Mouse (Mus musculus) kidney, embryonic 14.5 days (tissue): Measurements from ENCODE around the gene Csf2. TPM values are rescaled to one million over a fixed set of nuclear protein-coding genes. Genes with fewer than 3 reads are reported as not detected.
"Not testable (repeated sequence)": the region's sequence is repeated elsewhere in the genome, so short reads cannot be mapped to it uniquely, and the experiment has no call there.

Experiments
- ATAC-seq: fragments of 200-750 bp; cut with Nextera tagmentation; 2 replicates; pipeline ENCODE4 v1.8.0; 2017; ENCODE audit warnings: moderate number of reproducible peaks, mild to moderate bottlenecking, moderate TSS enrichment, moderate library complexity; ENCODE audit not compliant: low FRiP score, low TSS enrichment
- H3K27ac ChIP-seq: fragments of 300-500 bp; sonication (generic); 2 replicates; pipeline ENCODE4 v1.5.1; 2014; ENCODE audit warnings: low read depth, mild to moderate bottlenecking, low read length, moderate library complexity, mixed read lengths
- H3K27me3 ChIP-seq: fragments of 300-500 bp; sonication (generic); 2 replicates; pipeline ENCODE4 v1.6.1; 2014; ENCODE audit warnings: mild to moderate bottlenecking, low read length; ENCODE audit not compliant: control insufficient read depth, insufficient read depth
- H3K36me3 ChIP-seq: fragments of 300-500 bp; sonication (generic); 2 replicates; pipeline ENCODE4 v1.6.1; 2014; ENCODE audit warnings: low read length, mixed read lengths; ENCODE audit not compliant: control insufficient read depth, insufficient read depth
- H3K4me1 ChIP-seq: fragments of 300-500 bp; sonication (generic); 2 replicates; pipeline ENCODE4 v1.6.1; 2014; ENCODE audit warnings: low read length, mixed read lengths; ENCODE audit not compliant: control insufficient read depth, insufficient read depth
- H3K4me2 ChIP-seq: fragments of 300-500 bp; sonication (generic); replicated peaks from 2 replicates; pipeline ENCODE4 v1.6.1; 2014; ENCODE audit warnings: low read depth, mild to moderate bottlenecking, low read length
- H3K4me3 ChIP-seq: fragments of 300-500 bp; sonication (generic); 2 replicates; pipeline ENCODE4 v1.5.1; 2014; ENCODE audit warnings: mild to moderate bottlenecking, low read length
- H3K9ac ChIP-seq: fragments of 300-500 bp; sonication (generic); 2 replicates; pipeline ENCODE4 v1.6.1; 2014; ENCODE audit warnings: low read depth, mild to moderate bottlenecking, low read length, moderate library complexity
- H3K9me3 ChIP-seq: fragments of 300-500 bp; sonication (generic); 2 replicates; pipeline ENCODE4 v1.6.1; 2016; ENCODE audit warnings: low read length; ENCODE audit not compliant: control insufficient read depth
- WGBS: fragments of 180-500 bp; shearing (Covaris S2); extraction: QIAGEN DNeasy Blood & Tissue Kit; methylation state at CpG from one replicate; pipeline ENCODE4 v1.1.7; 2014; 5-methylcytosine and 5-hydroxymethylcytosine counted together
- polyA plus RNA-seq: library from polyadenylated mRNA; unstranded; fragments of >200 nt; fragmentation: Nextera tagmentation; extraction: Ambion mirVana; gene quantifications from 2 replicates; pipeline ENCODE4 v1.2.1, GENCODE M21; 2014

Csf2 gene
- polyA plus RNA-seq: not detected in 2 replicates

DNA sequence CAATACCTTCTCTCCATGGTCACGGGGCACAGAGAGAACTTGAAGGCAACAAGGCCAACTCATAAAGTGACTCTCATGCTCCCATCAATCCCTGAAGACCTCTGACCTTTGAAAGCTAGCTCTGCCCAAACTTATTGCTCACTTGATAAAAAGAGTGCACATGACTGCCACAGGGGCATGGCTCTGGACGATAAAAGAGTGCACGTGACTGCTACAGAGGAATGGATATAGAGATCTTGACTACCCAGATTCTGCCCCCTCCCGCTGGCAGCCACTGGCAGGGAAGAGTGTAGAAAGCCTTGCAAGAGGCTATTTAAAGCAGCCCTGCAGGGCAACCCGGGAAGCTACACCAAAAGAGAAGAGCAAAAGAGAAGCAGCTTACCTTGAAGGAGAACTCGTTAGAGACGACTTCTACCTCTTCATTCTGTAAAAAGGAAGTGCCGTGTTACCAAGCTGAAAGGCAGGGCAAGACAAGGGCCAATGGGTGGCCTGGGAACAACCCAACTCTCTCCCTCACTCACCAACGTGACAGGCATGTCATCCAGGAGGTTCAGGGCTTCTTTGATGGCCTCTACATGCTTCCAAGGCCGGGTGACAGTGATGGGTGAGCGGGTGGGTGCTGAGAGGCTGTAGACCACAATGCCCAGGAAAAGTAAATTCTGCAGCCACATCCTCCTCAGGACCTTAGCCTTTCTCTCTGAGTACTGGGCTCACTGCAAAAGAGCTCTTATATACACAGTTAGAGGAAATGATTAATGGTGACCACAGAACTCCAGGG, at the start of gene Csf2:
Gene Csf2 (minus strand): TSS at position 728 of the 778 bp plus-strand sequence.
- no peak within 1 kb of the TSS for H3K27ac ChIP-seq
- H3K9me3 ChIP-seq: no peaks in the 10 kb centered on the region
- H3K4me3 ChIP-seq: no peak within 1 kb of the TSS
- no peaks in the 10 kb centered on the region for H3K27me3 ChIP-seq
- WGBS: 67% methylated on average over 11 of the region's 11 CpGs
- H3K4me1 ChIP-seq: no peaks in the 10 kb centered on the region
- no peaks in the 10 kb centered on the region for H3K36me3 ChIP-seq
- H3K4me2 ChIP-seq: no peak within 1 kb of the TSS
- ATAC-seq: no peak
- H3K9ac ChIP-seq: no peak within 1 kb of the TSS

DNA sequence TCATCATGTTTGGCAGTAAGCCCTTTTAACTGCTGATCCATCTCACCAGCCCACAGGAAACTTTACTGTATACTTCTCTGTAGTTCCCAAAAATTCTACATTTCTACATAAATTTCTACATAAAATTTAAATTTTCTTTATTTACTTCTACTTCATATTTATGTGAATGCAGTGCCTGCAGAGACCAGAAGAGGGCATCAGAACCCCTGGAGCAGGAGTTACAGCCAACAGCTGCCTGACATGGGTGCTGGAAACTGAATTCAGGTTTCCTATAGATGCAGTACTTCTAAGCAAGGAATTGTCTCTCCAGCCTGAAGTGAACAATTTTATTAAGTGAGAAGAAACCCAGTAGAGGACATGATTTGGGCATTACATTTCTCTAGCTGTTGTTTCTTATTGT, 49.3 kb upstream of the Csf2 start:
- Histone ChIP-seq H3K4me1 (no peaks in the 10 kb centered on the region; the same call in 1 of the 2 replicates), H3K27me3 (peaks cover under 1% of the 10 kb centered on the region; the same call in 1 of the 2 replicates), H3K9ac (no peak overlapping the region), H3K4me3 (no peak overlapping the region), H3K4me2 (no peak overlapping the region), H3K9me3 (peaks cover 4% of the 10 kb centered on the region), H3K27ac (no peak overlapping the region), H3K36me3 (no peaks in the 10 kb centered on the region)
- ATAC-seq: no peak

DNA sequence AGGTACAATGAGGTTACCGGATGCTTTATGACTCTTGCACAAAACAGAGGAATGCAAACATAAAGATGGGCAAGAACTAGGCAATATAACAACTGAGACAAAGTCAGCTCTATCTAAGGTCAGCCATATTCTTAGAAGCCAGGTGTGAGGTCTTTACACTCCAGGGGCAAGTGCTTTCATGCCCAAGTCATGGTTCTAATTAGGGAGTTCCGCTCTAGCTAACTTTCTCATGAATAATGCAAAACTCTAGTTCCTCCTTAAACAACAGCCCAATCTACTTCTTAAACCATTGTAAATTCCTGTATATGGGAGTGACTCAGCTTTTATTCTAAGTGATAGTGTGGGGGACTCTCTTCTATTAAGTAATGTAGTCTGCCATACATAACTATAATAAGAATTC, 48.0 kb upstream of the Csf2 start:
- ATAC-seq, H3K9ac ChIP-seq, H3K4me1 ChIP-seq, H3K9me3 ChIP-seq, H3K4me3 ChIP-seq, H3K27ac ChIP-seq, H3K36me3 ChIP-seq, H3K27me3 ChIP-seq, H3K4me2 ChIP-seq: not testable (repeated sequence)
- 93% methylated on average over 2 of the region's 2 CpGs for WGBS

DNA sequence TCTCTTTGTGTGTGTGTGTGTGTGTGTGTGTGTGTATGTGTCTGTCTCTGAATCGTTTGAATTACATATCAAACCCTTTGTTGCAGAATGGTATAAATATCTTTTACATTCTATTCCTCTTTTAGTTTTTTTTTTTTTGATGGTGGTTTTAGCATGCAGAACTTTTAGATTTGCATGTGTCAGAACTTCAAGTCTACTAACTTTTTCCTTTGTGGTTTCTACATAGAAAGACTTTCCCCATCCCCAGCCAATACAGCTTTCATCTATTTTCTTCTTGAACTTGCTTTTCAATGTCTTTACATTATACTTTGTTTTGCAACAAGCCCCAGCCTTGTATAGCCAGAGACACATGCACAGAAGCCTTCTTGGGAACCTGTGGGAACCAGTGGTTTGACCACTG, 47.3 kb upstream of the Csf2 start:
- H3K27ac ChIP-seq: no peak overlapping the region
- H3K9me3 ChIP-seq: peaks cover 4% of the 10 kb centered on the region
- no peak for ATAC-seq
- no peaks in the 10 kb centered on the region for H3K4me1 ChIP-seq
- H3K4me2 ChIP-seq: no peak overlapping the region
- no peaks in the 10 kb centered on the region for H3K27me3 ChIP-seq
- no peak overlapping the region for H3K9ac ChIP-seq
- 85% methylated on average over 1 of the region's 1 CpGs for WGBS
- no peaks in the 10 kb centered on the region for H3K36me3 ChIP-seq
- no peak overlapping the region for H3K4me3 ChIP-seq

DNA sequence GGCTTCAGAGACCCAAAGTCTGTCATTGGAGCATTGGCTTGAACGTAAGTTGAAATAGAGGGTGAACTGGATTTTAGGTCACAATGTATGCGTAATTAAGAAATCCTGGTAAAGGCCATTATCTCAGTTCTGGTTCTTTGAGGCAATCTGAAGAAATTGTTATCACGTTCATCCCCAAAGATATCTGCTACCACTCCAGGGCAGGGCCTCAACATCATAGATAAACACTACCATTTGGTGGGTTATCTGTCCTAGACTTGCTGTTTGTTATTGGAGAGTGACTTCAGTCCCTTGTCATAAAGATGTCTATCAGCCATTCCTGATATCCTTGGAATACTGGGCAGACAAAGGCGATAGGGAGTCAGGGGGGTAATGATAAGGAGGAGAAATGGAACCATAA, 46.5 kb upstream of the Csf2 start:
- 81% methylated on average over 4 of the region's 4 CpGs for WGBS
- Histone ChIP-seq H3K27me3 (no peaks in the 10 kb centered on the region), H3K36me3 (no peaks in the 10 kb centered on the region), H3K4me1 (no peaks in the 10 kb centered on the region), H3K4me2 (no peak overlapping the region), H3K9me3 (peaks cover 4% of the 10 kb centered on the region), H3K27ac (no peak overlapping the region), H3K4me3 (no peak overlapping the region), H3K9ac (no peak overlapping the region)
- no peak for ATAC-seq

DNA sequence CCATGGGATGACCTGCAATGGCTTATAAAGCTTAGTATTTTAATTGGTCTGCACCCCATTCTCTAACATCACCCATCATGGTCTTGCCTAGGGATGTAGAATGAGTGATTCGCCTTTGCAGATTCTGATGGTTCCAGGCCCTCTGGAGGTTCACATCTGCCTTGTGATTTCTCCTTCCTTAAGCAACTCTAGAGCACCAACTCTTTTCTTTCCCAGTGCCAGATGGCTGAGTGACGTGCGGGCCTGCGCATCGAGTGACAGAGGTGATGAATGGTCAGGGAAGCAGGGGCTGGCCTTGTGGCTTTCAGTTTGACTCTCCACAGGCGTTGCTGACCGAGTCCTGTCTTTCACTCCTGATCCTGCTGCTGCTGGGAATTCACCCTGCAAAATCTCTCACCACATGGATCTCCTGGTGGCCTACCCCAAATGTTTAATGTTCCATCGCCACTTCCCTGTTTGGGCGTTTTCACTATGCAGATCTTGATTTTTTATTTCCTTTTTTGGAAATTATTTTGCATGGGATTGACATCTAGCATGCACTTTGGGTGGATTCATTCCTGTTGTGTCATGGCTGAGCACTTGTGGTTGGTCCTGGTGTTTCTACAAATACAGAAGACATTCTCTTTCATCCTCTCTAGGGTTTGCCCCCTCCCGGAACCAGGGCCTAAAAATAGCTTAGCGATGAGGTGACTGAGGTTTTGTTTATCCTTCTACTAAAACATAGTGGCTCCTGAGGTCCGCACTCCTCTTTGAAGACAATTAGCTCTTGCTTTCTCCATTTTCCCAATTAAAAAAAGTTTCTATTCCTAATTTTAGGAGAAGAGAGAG, 44.7 kb upstream of the Csf2 start:
- no peak overlapping the region for H3K27ac ChIP-seq
- H3K9me3 ChIP-seq: peaks cover 4% of the 10 kb centered on the region
- no peaks in the 10 kb centered on the region for H3K27me3 ChIP-seq
- 75% methylated on average over 12 of the region's 12 CpGs for WGBS
- no peak overlapping the region for H3K4me2 ChIP-seq
- no peaks in the 10 kb centered on the region for H3K4me1 ChIP-seq
- no peaks in the 10 kb centered on the region for H3K36me3 ChIP-seq
- no peak overlapping the region for H3K9ac ChIP-seq
- H3K4me3 ChIP-seq: no peak overlapping the region
- no peak for ATAC-seq

DNA sequence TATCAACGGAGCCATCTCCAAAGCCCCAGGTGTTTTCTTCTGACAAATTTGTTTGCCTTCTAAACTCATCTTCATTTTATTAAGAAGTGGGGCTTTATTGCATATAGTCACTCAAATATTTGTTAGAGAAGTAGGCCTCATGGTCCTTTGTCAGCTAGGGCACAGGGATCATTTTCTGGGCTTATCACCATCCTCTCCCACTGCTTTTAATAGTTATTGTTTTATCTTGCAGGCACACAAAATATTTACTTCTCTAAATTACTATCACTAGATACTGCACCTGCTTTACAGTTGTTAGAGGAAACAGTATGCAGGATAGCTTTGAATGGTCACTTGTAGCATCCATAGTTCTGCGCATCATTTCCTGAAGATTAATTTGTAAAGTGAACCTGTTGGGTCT, 42.7 kb upstream of the Csf2 start:
- no peak for ATAC-seq
- Histone ChIP-seq H3K27ac (no peak overlapping the region), H3K9me3 (no peaks in the 10 kb centered on the region; the same call in 1 of the 2 replicates), H3K4me2 (no peak overlapping the region), H3K4me3 (no peak overlapping the region), H3K27me3 (no peaks in the 10 kb centered on the region), H3K36me3 (no peaks in the 10 kb centered on the region), H3K9ac (no peak overlapping the region), H3K4me1 (no peaks in the 10 kb centered on the region)
- 81% methylated on average over 2 of the region's 2 CpGs for WGBS

DNA sequence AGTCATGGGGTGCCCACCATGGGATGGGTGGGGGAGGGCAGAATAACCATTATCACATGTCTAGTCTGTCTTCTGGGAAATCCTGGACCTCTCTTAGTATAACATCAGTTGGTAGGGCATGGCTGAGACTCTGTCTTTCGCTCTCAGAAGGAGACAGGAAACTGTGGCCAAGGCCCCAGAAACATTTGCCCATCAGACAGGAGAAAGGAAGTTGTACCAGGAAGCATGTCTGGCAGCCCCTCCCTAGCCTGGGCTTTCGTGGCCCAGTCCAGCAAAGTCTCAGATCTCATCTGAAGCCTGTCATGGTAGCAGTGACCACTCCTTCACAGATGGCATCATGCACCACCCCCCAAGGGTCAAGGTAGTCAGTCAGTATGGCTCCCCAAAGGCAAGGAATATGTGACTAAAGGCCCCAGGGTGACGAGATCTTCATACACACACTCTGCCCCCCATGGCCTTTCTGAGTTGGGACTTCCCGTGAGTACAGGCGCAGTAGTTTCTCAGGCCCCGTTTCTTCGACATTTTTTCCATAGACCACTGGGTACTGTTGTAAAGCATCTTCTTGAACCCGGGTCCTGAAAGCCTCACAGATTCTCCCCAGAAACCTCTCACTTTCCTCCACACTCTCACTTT, 38.5 kb upstream of the Csf2 start:
- Histone ChIP-seq H3K4me1 (no peaks in the 10 kb centered on the region), H3K4me3 (no peak overlapping the region), H3K36me3 (no peaks in the 10 kb centered on the region), H3K9me3 (no peaks in the 10 kb centered on the region), H3K27me3 (no peaks in the 10 kb centered on the region), H3K4me2 (no peak overlapping the region), H3K27ac (no peak overlapping the region), H3K9ac (no peak overlapping the region)
- WGBS: 86% methylated on average over 8 of the region's 8 CpGs
- ATAC-seq: no peak
